Mouse (Mus musculus): ENCODE measurements around the gene Gpr89. TPM values are rescaled to one million over a fixed set of nuclear protein-coding genes. Genes with fewer than 3 reads are reported as not detected.

Gene Gpr89
- total RNA-seq, 2 experiments from 2014 or later = 27.7 to 31.2 TPM

DNA sequence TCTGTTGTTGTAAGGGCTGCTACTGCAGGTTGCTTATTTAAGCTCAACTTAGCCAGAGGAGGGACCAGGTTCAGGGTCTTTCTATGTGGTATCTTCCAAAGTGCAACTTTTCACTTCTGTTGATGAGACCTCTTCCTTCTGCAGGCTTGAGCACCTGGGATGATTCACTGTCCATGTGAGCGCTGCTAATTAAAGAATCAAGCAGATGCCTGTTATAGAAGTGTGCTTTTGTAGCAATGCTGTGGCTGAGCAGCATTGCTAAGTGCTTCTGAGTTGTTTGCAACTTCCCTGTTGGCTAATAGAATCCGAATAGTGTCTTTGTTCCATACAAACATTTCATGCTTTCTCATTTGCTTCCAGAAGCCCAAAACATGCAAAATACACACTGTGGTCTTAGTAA, 34.9 kb downstream of the Gpr89 start:
- DNase-seq = no peak

DNA sequence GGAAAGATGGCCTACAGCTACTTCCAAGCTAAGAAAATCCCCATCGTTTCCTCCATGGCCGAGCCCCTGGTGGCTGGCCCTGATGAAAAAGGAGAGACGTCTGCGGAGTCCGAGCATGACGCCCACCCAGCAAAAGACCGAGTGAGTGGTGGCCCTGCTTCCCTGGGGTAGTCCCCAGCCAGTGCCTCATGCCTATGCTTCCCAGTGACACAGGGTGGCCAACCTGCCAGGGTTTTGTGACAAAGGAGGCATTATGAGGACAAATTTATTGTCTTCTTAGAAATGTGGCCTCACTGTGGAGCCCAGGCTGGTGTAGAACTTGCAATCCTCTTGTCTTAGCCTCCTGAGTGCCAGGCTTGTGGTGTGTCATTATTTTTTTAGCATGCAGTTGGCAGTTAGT, 36.1 kb downstream of the Gpr89 start:
- no peak for DNase-seq

- DNase-seq = no peak
Observed at GRCm38 (mm10) chr3:96868566-96868965, 36.6 kb downstream of the Gpr89 start.

- no peak for DNase-seq
Observed at GRCm38 (mm10) chr3:96867863-96868262, 37.3 kb downstream of the Gpr89 start.

GRCm38 (mm10) chr3:96860498-96860897, 44.6 kb downstream of the Gpr89 start:
- no peak for DNase-seq

DNA sequence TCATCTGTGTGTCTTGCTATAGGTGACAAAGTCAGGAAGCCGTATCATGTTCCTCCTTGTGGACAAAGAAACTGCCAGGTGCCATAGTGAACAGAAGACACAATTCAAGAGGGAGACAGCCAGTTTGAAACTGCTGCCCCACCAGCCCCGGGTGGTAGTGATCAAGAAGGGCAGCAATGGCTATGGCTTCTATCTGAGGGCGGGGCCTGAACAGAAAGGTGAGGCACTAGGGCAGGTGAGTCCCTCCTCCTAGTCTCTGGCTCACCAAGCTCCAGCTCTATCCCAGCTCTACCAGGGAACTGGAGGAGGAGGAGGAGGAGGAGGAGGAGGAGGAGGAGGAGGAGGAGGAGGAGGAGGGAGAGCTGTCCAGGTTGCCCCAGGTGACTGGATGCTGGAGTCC, 49.3 kb downstream of the Gpr89 start:
- DNase-seq = no peak

DNA sequence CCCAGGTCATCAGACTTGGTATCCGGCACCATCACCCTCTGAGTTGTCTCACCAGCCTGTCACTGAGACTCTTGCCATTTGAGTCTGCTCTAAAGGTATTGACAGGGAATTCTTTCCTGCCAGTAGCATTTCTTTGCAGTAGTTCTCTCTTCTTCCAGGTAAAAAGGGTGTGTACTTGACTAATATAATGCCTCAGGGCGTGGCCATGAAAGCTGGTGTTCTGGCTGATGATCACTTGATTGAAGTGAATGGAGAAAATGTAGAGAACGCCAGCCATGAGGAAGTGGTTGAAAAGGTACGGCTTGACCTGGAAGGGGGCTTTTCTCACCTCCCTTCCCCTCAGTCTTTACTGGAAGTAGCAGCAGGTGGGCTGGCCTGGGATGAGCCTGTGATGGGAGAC, 50.8 kb downstream of the Gpr89 start:
- DNase-seq = no peak

DNA sequence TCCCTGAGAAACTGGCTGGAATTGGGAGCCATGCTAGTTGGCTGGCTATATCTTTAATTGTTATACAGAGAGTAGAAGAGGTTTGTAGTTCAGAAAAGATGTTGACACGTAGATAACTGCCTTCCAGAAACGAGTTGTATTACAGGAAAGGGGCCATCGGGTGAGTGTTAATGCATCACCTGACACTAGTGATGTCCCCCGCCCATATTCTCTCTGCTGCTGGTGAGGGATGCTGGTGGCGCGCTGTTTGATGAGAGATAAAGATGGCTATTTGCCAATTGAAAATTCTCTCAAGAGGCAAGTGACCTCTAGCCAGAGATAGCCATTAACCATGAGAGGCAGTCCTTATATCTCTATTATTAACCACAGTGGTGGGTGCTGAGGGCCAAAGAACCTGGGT, 52.6 kb downstream of the Gpr89 start:
- no peak for DNase-seq

- DNase-seq = no peak
Observed at GRCm38 (mm10) chr3:96849168-96849727, 55.9 kb downstream of the Gpr89 start.

DNA sequence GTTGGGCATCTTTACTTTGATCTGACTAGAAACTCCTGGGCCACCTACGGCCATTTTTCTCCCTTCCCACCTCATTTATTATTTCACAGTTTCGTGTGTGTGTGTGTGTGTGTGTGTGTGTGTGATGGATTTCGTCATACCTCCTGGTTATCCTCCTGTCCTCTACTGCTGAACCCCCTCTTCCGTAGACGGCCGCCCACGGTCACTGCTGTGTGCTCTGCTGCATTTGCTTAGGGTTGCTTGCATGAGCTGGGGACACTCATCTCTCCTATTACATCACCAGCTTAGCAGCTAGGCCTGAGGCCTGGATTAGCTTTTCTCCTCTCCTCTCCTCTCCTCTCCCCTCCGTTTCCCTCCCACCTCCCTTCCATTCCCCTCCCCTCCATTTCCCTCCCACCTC, 56.7 kb downstream of the Gpr89 start:
- DNase-seq = no peak

GRCm38 (mm10) chr3:96847661-96848060, 57.5 kb downstream of the Gpr89 start:
- DNase-seq = no peak

DNA sequence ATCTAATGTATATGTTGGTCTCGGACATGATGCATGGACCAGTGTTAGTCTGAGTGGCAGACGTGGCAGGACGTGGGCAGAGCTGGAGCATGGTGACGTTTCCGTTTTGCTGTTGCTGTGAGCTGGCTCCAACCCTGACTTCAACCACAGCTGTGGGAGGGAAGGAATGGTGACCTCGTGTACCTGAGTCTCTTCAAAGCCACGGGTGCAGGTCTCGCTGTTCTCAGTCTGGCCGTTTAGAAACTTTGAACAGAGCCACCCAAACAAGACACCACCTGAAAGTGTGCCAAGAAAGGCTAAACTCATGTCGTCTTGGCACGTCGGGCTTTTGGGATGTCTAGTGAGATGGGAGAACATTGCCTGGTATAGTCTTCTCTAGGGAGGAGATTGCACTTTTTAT, 58.2 kb downstream of the Gpr89 start:
- no peak for DNase-seq

GRCm38 (mm10) chr3:96845806-96846205, 59.3 kb downstream of the Gpr89 start:
- peak; percentile 55 for DNase-seq

DNA sequence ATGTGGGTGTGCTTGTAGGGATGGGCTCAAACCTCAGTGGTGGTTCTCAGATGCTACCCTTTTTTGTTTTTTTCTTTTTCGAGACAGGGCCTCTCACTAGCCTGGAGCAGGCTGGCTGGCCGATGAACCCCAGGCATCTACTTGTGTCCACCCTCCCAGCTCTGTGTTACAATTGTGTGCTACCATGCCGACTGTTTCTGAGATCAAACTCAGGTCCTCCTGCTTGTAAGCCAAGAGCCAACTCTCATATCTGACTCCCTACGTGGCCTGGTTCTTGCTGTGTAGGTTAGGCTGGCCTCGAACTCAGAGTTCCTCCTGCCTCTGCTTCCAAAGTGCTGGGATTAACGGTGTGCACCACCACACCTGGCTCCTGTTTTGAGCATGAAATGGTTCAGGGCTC, 60.0 kb downstream of the Gpr89 start:
- no peak for DNase-seq

DNA sequence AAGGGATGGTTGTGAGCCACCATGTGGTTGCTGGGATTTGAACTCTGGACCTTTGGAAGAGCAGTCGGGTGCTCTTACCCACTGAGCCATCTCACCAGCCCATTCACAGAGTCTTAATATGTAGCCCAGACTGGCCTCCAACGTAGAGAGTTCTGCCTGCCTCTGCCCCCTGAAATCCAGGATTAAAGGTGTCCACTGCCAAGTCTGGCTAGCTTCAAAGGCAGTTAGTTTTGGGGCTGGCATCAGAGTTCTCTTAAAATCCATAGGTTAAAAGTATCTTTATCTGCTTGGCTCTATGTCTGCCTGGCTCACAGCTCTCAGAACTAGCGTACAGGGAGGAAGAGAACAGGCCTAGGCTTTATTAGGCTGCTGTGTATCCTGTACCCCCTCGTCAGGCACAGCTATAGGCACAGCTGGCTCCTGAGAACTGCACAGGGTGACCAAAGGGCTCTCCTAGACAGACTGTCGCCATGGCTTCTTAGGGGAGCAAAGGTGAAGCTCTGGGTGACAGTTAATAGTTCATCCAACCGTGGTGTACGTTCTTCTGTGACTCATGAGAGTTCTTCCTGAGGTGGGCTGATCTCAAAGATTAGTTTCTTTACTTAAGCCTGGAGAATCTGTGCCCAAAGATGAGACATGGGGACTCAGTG, 66.0 kb downstream of the Gpr89 start:
- no peak for DNase-seq

DNA sequence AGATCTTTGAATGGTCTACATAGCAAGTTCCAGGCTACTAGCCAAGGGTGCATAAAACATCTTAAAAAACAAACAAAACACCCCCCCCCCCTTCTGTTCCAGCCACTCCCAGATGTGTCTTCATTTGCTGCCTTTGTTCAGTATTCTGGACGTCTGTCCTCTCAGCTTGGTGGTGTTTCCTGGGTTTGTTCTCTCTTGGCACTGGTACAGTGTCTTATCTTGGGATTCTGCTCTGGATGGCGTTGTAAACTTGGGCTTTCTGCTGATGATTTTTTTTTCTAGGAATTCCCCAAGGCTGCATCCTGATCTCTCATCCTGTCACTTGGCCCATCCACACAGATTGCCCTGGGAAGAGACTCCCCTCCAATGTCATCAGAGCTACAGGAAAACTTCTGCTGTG, 68.7 kb downstream of the Gpr89 start:
- DNase-seq = no peak

DNA sequence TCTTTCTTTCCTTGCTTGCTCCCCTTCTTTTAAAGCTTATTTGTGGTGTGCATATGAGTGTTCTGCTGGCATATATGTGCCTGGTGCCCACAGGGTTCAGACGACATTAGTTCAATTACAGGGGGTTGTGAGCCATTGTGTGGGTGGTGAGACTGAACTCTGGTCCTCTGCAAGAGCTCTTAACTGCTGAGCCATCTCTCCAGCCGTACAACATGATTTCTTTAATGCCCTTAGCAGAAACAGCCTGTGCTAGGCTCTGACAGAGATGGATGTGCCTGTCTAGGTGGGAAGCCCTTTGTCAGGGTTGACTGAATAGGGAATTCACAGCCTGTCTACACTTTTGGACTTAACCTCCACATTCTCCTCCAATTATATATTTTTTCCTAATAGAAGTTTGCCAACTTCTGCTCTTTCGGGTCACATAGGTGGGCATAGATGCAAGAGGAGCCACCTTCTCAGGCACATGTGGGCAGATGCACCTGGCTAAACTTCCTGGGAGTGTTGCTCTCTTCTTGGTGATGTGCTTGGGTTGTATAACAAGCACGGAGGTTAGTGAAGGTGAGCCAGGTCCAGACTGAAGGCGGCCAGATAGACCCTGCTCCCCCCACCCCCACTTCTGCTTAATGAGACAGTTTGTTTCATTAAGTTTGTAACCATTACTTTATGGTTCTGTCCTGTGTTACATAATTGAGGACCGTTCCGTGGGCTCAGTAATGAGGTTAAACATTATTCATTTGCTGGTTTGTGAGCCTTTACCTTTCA, 70.4 kb downstream of the Gpr89 start:
- no peak for DNase-seq

GRCm38 (mm10) chr3:96832930-96833329, 72.2 kb downstream of the Gpr89 start:
- no peak for DNase-seq

DNA sequence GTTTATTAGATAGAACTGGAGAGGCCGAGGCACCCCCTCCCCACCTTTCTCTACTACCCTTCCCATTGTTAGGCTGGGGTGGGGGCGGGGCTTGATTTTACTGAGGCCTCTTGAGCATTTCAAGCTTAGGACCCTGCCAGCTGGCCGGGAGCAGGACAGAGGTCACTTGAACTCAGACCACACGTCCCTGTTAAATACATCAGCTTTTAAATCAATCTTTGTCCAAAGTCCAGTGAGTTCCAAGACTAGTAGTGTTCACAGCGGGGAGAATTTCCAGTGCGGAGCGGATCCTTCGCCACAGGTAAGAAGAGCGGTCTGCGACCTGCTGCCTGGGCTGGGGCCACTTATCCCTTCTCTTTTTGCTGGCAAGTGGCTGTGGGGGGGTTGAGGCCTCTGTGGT, 75.3 kb downstream of the Gpr89 start:
- DNase-seq = no peak

DNA sequence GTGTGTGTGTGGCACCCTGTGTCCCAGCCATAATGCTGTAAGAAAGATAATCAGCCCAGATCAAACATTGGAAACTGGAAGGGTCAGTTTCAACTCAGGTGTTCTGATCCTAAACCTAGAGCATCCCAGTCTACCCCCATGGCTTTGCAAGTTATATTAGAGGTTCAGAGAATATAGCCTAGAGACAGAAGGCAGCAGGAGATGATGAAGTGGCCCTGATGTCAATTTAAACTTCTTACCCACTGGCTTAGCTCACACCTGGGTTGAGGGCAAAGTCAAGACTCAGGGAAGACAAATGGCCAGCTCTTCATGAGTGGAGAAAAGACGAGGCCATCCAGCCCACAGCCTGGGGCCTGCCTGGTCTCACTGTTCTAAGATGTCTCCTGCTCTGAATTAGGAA, 76.2 kb downstream of the Gpr89 start, which contains the start of the genes Pdzk1 and Cd160:
Pdzk1 (plus strand) TSS at position 301 of the 400 bp plus-strand sequence.
Cd160 (minus strand) TSS at position 368 of the 400 bp plus-strand sequence.
- DNase-seq = no peak

DNA sequence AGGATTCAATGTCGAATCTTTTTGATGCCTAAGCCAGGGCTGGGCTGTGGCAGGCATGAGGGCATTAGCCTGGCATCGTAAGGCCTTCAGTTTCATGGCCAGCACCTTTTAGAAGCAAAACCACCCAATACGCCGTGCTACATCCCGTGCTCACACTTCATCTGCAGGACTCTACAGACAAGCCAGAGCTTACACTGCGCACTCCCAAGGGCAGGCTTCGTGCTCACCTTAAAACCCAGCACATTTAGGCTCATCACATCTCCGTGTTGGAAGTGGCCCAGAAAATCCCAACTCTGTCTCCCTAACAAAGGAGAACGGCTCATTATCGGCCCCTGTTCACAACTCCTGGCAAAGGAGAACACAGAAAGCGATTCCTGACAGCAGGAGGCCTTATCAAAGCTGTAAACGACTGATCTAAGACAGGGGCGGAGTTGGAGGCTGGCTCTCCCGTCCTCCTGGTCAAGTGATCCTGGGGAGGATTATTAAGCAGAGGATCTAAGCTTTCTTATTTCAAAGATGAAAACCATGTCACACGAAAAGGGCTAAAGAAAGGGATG, 76.8 kb downstream of the Gpr89 start:
- DNase-seq = no peak

GRCm38 (mm10) chr3:96825261-96825660, 79.9 kb downstream of the Gpr89 start:
- DNase-seq = no peak

GRCm38 (mm10) chr3:96824614-96825013, 80.5 kb downstream of the Gpr89 start:
- no peak for DNase-seq

Measured in adrenal gland, postnatal 10 days (tissue).